Mouse (Mus musculus) embryonic facial prominence, embryonic 14.5 days (tissue): ENCODE measurements around the gene Ddx28. TPM values are rescaled to one million over a fixed set of nuclear protein-coding genes. Genes with fewer than 3 reads are reported as not detected.
"Not testable (repeated sequence)": the region's sequence is repeated elsewhere in the genome, so short reads cannot be mapped to it uniquely, and the experiment has no call there.

Experiments
- ATAC-seq: fragments of 200-750 bp; cut with Nextera tagmentation; 2 replicates; pipeline ENCODE4 v1.8.0; 2017; ENCODE audit warnings: low read depth, moderate number of reproducible peaks, moderate TSS enrichment
- DNase-seq: peaks from one replicate; pipeline ENCODE4 v3.0.0-alpha.2; 2015; ENCODE audit warnings: low spot score
- H3K27ac ChIP-seq: fragments of 300-500 bp; sonication (generic); replicated peaks from 2 replicates; pipeline ENCODE4 v1.5.1; 2014; ENCODE audit warnings: low read depth, mild to moderate bottlenecking, low read length, moderate library complexity
- H3K27me3 ChIP-seq: fragments of 300-500 bp; sonication (generic); replicated peaks from 2 replicates; pipeline ENCODE4 v1.6.1; 2014; ENCODE audit warnings: low read length; ENCODE audit not compliant: control insufficient read depth, insufficient read depth
- H3K36me3 ChIP-seq: fragments of 300-500 bp; sonication (generic); 2 replicates; pipeline ENCODE4 v1.6.1; 2014; ENCODE audit warnings: low read length, mixed read lengths; ENCODE audit not compliant: control insufficient read depth, insufficient read depth
- H3K4me1 ChIP-seq: fragments of 300-500 bp; sonication (generic); 2 replicates; pipeline ENCODE4 v1.6.1; 2014; ENCODE audit warnings: antibody characterized with exemption, low read length; ENCODE audit not compliant: control insufficient read depth, insufficient read depth
- H3K4me2 ChIP-seq: fragments of 300-500 bp; sonication (generic); 2 replicates; pipeline ENCODE4 v1.6.1; 2014; ENCODE audit warnings: low read depth, mild to moderate bottlenecking, low read length, moderate library complexity, mixed read lengths
- H3K4me3 ChIP-seq: fragments of 300-500 bp; sonication (generic); 2 replicates; pipeline ENCODE4 v1.5.1; 2014; ENCODE audit warnings: low read depth, mild to moderate bottlenecking, low read length
- H3K9ac ChIP-seq: fragments of 300-500 bp; sonication (generic); 2 replicates; pipeline ENCODE4 v1.6.1; 2014; ENCODE audit warnings: low read depth, mild to moderate bottlenecking, low read length, moderate library complexity, mixed read lengths
- H3K9me3 ChIP-seq: fragments of 300-500 bp; sonication (generic); 2 replicates; pipeline ENCODE4 v1.6.1; 2016; ENCODE audit warnings: low read length; ENCODE audit not compliant: control insufficient read depth
- WGBS: fragments of 180-500 bp; shearing (Covaris S2); extraction: QIAGEN DNeasy Blood & Tissue Kit; methylation state at CpG from one replicate; pipeline ENCODE4 v1.1.7; 2014; 5-methylcytosine and 5-hydroxymethylcytosine counted together
- polyA plus RNA-seq: library from polyadenylated mRNA; unstranded; fragments of >200 nt; fragmentation: Nextera tagmentation; extraction: Ambion mirVana; gene quantifications from 2 replicates; pipeline ENCODE4 v1.2.1, GENCODE M21; 2014

Gene Ddx28
- polyA plus RNA-seq, 1 experiment from 2014 or later = 14.7 TPM

- no peaks in the 10 kb centered on the region for H3K9me3 ChIP-seq
- no peaks in the 10 kb centered on the region for H3K4me1 ChIP-seq
- no peaks in the 10 kb centered on the region for H3K27me3 ChIP-seq
- 83% methylated on average over 11 of the region's 11 CpGs for WGBS
- no peak overlapping the region for H3K4me2 ChIP-seq
- no peak overlapping the region for H3K9ac ChIP-seq
- no peaks in the 10 kb centered on the region for H3K36me3 ChIP-seq
- ATAC-seq (no peak), DNase-seq (no peak)
- no peak overlapping the region for H3K27ac ChIP-seq
- H3K4me3 ChIP-seq = no peak overlapping the region
These were observed 23.1 kb downstream of the Ddx28 start for GRCm38 (mm10) chr8:105988546-105988945.

- H3K4me1 ChIP-seq, H3K27ac ChIP-seq, H3K4me3 ChIP-seq, H3K4me2 ChIP-seq, H3K9ac ChIP-seq, ATAC-seq, H3K27me3 ChIP-seq, DNase-seq, H3K9me3 ChIP-seq, H3K36me3 ChIP-seq: not testable (repeated sequence)
- 78% methylated on average over 11 of the region's 11 CpGs for WGBS
These were observed 28.3 kb downstream of the Ddx28 start for GRCm38 (mm10) chr8:105983406-105983805.

DNA sequence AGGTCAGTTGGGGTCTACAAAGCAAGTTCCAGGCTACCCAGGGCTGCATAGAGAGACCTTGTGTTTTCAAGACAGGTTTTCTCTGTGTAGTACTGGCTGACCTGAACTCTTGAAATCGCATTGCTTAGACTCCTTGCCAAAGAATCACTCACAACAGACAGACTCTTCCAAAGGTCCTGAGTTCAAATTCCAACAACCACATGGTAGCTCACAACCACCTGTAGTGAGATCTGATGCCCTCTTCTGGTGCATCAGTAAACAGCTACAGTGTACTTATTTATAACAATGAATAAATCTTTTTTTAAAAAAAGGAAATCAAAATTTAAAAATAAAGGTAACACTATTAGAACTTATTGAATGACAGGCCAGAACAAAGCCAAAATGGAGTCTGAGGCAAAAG is 30.5 kb downstream of the Ddx28 start:
- Histone ChIP-seq H3K27ac (no peak overlapping the region), H3K4me1 (no peaks in the 10 kb centered on the region), H3K9ac (no peak overlapping the region), H3K4me3 (no peak overlapping the region), H3K4me2 (no peak overlapping the region), H3K9me3 (no peaks in the 10 kb centered on the region), H3K27me3 (no peaks in the 10 kb centered on the region), H3K36me3 (no peaks in the 10 kb centered on the region)
- 85% methylated on average over 1 of the region's 1 CpGs for WGBS
- DNase-seq (no peak), ATAC-seq (no peak)

GRCm38 (mm10) chr8:105979325-105979724 is 32.4 kb downstream of the Ddx28 start, which contains the start of gene Dpep3:
TSS of gene Dpep3 (minus strand) at chr8:105979429.
- DNase-seq = no peak
- H3K9ac ChIP-seq = no peak within 1 kb of the TSS
- H3K27ac ChIP-seq = no peak within 1 kb of the TSS
- no peaks in the 10 kb centered on the region for H3K27me3 ChIP-seq
- H3K9me3 ChIP-seq = no peaks in the 10 kb centered on the region
- 94% methylated on average over 15 of the region's 15 CpGs for WGBS
- ATAC-seq = no peak
- H3K36me3 ChIP-seq = no peaks in the 10 kb centered on the region
- no peaks in the 10 kb centered on the region for H3K4me1 ChIP-seq
- H3K4me2 ChIP-seq = no peak within 1 kb of the TSS
- H3K4me3 ChIP-seq = no peak within 1 kb of the TSS

DNA sequence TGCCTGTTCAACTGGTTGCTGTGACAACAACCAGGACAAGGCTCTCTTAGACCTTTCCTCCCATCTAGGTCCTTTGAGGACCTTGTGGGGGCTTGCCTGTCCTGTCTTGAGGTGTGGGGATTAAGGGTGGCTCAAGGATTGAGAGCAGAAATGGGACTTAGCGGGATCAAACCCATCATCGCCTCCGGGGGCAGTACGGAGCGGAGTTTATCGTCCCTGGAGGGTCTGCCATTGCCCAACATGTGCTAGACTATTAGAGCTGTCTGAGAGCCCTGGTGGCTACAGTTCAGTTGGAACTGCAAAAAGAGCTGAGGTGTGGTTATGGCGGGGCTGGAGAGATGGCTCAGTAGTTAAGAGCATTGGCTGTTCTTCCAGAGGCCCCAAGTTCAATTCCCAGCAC is 36.3 kb downstream of the Ddx28 start:
- no peak for ATAC-seq
- Histone ChIP-seq H3K9me3 (no peaks in the 10 kb centered on the region), H3K27ac (no peak overlapping the region), H3K27me3 (no peaks in the 10 kb centered on the region), H3K9ac (no peak overlapping the region), H3K4me2 (no peak overlapping the region), H3K36me3 (no peaks in the 10 kb centered on the region), H3K4me1 (no peaks in the 10 kb centered on the region), H3K4me3 (no peak overlapping the region)
- no peak for DNase-seq
- WGBS = 65% methylated on average over 7 of the region's 7 CpGs

DNA sequence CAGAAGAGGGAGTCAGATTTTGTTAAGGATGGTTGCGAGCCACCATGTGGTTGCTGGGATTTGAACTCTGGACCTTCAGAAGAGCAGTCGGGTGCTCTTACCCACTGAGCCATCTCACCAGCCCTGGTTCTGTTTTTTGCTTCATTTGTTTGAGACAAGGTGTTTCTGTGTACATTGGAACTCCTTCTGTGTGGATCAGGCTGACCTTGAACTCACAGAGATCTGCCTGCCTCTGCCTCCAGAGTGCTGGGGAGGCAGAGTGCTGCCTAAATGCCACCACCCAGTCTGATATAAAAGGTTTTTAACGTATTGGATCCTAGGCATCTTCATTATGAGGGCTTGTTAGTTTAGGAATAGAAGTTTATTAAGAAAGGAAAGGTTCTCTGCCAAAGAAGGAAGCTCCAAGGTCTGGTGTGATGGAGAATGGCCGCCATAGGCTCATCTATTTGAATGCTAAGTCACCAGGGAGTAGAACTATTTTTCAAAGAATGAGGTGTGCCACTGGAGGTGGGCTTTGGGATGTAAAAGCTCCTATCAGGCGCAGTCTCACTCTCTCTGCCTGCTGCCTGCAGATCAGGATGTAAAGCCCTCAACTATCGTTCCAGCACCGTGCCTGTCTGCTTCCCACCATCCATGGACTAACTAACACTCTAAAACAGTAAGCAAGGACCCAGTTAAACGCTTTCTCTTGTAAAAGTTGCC is 40.5 kb downstream of the Ddx28 start:
- WGBS = 75% methylated on average over 8 of the region's 8 CpGs
- no peak overlapping the region for H3K27ac ChIP-seq
- no peak overlapping the region for H3K9ac ChIP-seq
- no peaks in the 10 kb centered on the region for H3K27me3 ChIP-seq
- peaks cover 6% of the 10 kb centered on the region; the same call in 1 of the 2 replicates for H3K4me1 ChIP-seq
- no peaks in the 10 kb centered on the region for H3K9me3 ChIP-seq
- no peak for ATAC-seq
- no peak overlapping the region for H3K4me2 ChIP-seq
- H3K36me3 ChIP-seq = no peaks in the 10 kb centered on the region
- DNase-seq = no peak
- H3K4me3 ChIP-seq = no peak overlapping the region

DNA sequence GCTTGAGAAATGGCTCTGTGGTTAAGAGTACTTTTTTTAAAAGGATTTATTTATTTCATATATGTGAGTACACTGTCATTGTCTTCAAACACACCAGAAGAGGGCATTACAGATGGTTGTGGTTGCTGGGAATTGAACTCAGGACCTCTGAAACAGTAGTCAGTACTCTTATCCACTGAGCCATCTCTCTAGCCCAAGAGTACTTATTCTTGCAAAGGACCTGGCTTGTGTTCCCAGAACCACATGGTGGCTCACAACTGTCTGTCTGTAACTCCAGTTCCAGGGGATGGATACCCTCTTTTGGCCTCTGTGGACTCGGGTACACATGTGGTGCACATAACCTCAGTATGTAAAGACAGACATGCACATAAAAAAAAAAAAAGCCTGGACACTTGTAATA is 42.3 kb downstream of the Ddx28 start:
- no peaks in the 10 kb centered on the region for H3K27me3 ChIP-seq
- H3K4me1 ChIP-seq = peaks cover 13% of the 10 kb centered on the region
- no peaks in the 10 kb centered on the region for H3K36me3 ChIP-seq
- H3K4me3 ChIP-seq = no peak overlapping the region
- H3K4me2 ChIP-seq = no peak overlapping the region
- ATAC-seq = no peak
- H3K9me3 ChIP-seq = no peaks in the 10 kb centered on the region
- H3K27ac ChIP-seq = no peak overlapping the region
- DNase-seq = no peak
- 72% methylated on average over 1 of the region's 1 CpGs for WGBS
- no peak overlapping the region for H3K9ac ChIP-seq

- peaks cover 19% of the 10 kb centered on the region for H3K4me1 ChIP-seq
- peak; percentile 27; the same call in 1 of the 2 replicates for ATAC-seq
These were observed 44.9 kb downstream of the Ddx28 start for GRCm38 (mm10) chr8:105966692-105967311.

More at GRCm38 (mm10) chr8:105966692-105967311, 44.9 kb downstream of the Ddx28 start:
- peak overlapping the region; percentile 85 for H3K4me3 ChIP-seq
- H3K36me3 ChIP-seq = no peaks in the 10 kb centered on the region
- no peaks in the 10 kb centered on the region for H3K9me3 ChIP-seq
- 10% methylated on average over 19 of the region's 19 CpGs for WGBS
- peak overlapping the region; percentile 40; the same call in 1 of the 2 replicates for H3K9ac ChIP-seq
- peak overlapping the region; percentile 61; the same call in 1 of the 2 replicates for H3K27ac ChIP-seq
- DNase-seq = peak; percentile 74
- H3K27me3 ChIP-seq = no peaks in the 10 kb centered on the region
- H3K4me2 ChIP-seq = peak overlapping the region; percentile 76
